Mouse (Mus musculus) CH12.LX (cell line): ENCODE measurements around the gene Serpine1.

Experiments
- CTCF ChIP-seq, 2 experiments: IDR thresholded peaks in 1 of 2; conservative IDR thresholded peaks in 1 of 2; 2 replicates each; pipeline ENCODE4 v1.5.1; 2011 to 2012; ENCODE audit warnings: low read depth in 2 of 2, low read length in 2 of 2, improper control_type of control experiment in 1 of 2, inconsistent platforms in 1 of 2, mild to moderate bottlenecking in 1 of 2, moderate library complexity in 1 of 2
- ETS1 ChIP-seq: conservative IDR thresholded peaks from 2 replicates; pipeline ENCODE4 v1.6.1; 2012; ENCODE audit warnings: low read depth, mild to moderate bottlenecking, inconsistent platforms, low read length, improper control_type of control experiment, moderate library complexity
- MXI1 ChIP-seq: IDR thresholded peaks from 2 replicates; pipeline ENCODE4 v1.6.1; 2011; ENCODE audit warnings: mild to moderate bottlenecking, low read depth, low read length, improper control_type of control experiment
- POLR2A ChIP-seq: IDR thresholded peaks from 2 replicates; pipeline ENCODE4 v1.6.1; 2011; ENCODE audit warnings: low read depth, mild to moderate bottlenecking, improper control_type of control experiment, low read length
- SMC3 ChIP-seq: IDR thresholded peaks from 2 replicates; pipeline ENCODE4 v1.6.1; 2011; ENCODE audit warnings: low read depth, low read length, improper control_type of control experiment

DNA sequence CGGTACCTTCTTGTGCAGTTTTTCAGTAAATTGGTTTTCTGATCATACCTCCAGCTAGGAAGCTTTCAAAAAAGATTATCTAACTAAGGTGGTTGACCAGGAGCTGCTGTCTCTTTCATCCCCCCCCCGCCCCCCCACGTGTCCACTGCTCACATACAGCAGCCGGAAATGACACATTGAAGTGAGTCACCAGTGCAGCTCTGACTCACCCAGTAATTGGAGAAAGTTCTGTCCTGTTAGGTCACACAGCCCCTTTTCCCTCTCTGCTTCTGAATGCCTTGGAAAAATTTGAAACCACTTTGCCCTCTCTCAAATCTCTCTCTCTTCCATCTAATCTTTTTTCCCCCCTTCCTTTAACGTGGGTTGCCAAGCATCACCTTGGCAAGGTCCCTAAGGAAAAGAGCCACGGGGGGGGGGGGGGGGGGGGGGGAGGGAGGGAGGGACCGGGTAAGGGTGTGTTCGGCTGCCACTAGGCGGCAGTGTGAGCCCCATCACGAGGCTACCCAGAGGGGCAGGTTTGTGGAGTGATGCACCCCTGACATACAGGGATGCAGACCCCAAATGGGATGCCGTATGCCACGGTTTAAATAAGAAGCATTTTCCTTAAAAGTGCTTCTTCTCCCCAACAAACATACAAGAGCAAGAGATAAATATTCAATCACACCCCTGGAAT, 10.1 kb downstream of the Serpine1 start:
- TF ChIP-seq POLR2A (no peak), CTCF (conservative IDR thresholded peaks at IDR 0.05 in 1 of 2, IDR thresholded peaks at IDR 0.05 in 1 of 2; ENCODE audit: low read depth in 2 of 2, low read length in 2 of 2) (peak; percentile 12 to 51; a peak in 2 of 4 replicates), MXI1 (no peak), ETS1 (peak; percentile 77), SMC3 (peak; percentile 40)
